ENCODE assay signal across 8 mouse cellular contexts in genomic region chr12:3806271-3806684, GRCm38 (mm10). TPM values are rescaled to one million over a fixed set of nuclear protein-coding genes. Genes with fewer than 3 reads are reported as not detected.
A peak's percentile ranks its signal among the peaks of the same experiment; 100 is the strongest.
DNase-seq lines count a peak whose midpoint lies in the region; ATAC-seq and TF ChIP-seq lines count a peak whose summit lies in the region.

No protein-coding gene starts in this region.

- H3K9ac ChIP-seq in liver, embryonic 12.5 days: peak overlapping the region; percentile 75

- peak overlapping the region; percentile 87 for H3K4me2 ChIP-seq in liver, embryonic 12.5 days
- H3K4me2 ChIP-seq in myocyte (ENCODE audit: low read depth): peak overlapping the region; percentile 77

- no peaks in the 10 kb centered on the region for H3K36me3 ChIP-seq in liver, embryonic 12.5 days
- no peaks in the 10 kb centered on the region for H3K36me3 ChIP-seq in myocyte (ENCODE audit: control insufficient read depth, insufficient read depth)

- WGBS in liver, embryonic 12.5 days (ENCODE audit: insufficient replicate concordance): under 1% methylated on average over 35 of the region's 41 CpGs

- H3K9me3 ChIP-seq in liver, embryonic 12.5 days (replicated peaks): no peaks in the 10 kb centered on the region

- peak; percentile 75 for DNase-seq in layer of hippocampus, adult 11-12 months (ENCODE audit: low spot score)
- DNase-seq in layer of hippocampus, adult 9-11 months: no peak
- peak; percentile 83 to 90 for DNase-seq in cerebellum, postnatal 14 days
- peak; percentile 84 for DNase-seq in gastrocnemius, postnatal 25 days
- peak; percentile 86 for DNase-seq in induced T-regulatory cell, adult 2 months (ENCODE audit: low read depth)
- DNase-seq in spleen, postnatal 4 days (ENCODE audit: low spot score in 2 of 2): peak; percentile 79 to 89

- no peak for TF ChIP-seq POLR2A in myocyte (IDR thresholded peaks at IDR 0.05; ENCODE audit: insufficient read length, low read depth)

- peaks cover 90% of the 10 kb centered on the region for H3K27me3 ChIP-seq in liver, embryonic 12.5 days (replicated peaks)
- H3K27me3 ChIP-seq in myocyte (ENCODE audit: control insufficient read depth, insufficient read depth, insufficient read length): peaks cover 14% of the 10 kb centered on the region

- peak overlapping the region; percentile 76 for H3K4me3 ChIP-seq in liver, embryonic 12.5 days
- peak overlapping the region; percentile 9 for H3K4me3 ChIP-seq in myocyte

- H3K4me1 ChIP-seq in liver, embryonic 12.5 days: peaks cover 49% of the 10 kb centered on the region

- peak overlapping the region; percentile 89 for H3ac ChIP-seq in myocyte (ENCODE audit: control insufficient read depth, insufficient read length)

- ATAC-seq in liver, embryonic 12.5 days: peak; percentile 66

- H3K27ac ChIP-seq in liver, embryonic 12.5 days: peak overlapping the region; percentile 75

- H3K79me2 ChIP-seq in myocyte (ENCODE audit: control insufficient read depth, insufficient read depth): peaks cover 3% of the 10 kb centered on the region

TF ChIP-seq in myocyte, 11 proteins besides CTCF, POLR2A, EP300 and RAD21:
- peak; percentile 79 for TF ChIP-seq REST (IDR thresholded peaks at IDR 0.05; ENCODE audit: insufficient read depth, insufficient read length)
- TF ChIP-seq TCF12 (IDR thresholded peaks at IDR 0.05; ENCODE audit: insufficient read depth, poor library complexity, severe bottlenecking): no peak
- TF ChIP-seq TCF3 (IDR thresholded peaks at IDR 0.05; ENCODE audit: insufficient read length, low read depth): no peak
- no peak for TF ChIP-seq POLR2AphosphoS2 (IDR thresholded peaks at IDR 0.05; ENCODE audit: insufficient read length, low read depth)
- TF ChIP-seq MYOG (IDR thresholded peaks at IDR 0.05; ENCODE audit: control insufficient read depth in 1 of 3, insufficient read depth in 1 of 3, insufficient read length in 2 of 3, low read depth in 2 of 3): peak in 2 of 3 experiments; percentile 59 to 61
- no peak for TF ChIP-seq SRF (IDR thresholded peaks at IDR 0.05; ENCODE audit: control insufficient read depth, insufficient read length, low read depth)
- no peak for TF ChIP-seq E2F4 (IDR thresholded peaks at IDR 0.05; ENCODE audit: insufficient read depth)
- TF ChIP-seq MYOD1 (IDR thresholded peaks at IDR 0.05; ENCODE audit: control insufficient read depth in 1 of 3, insufficient read length in 2 of 3, low read depth in 2 of 3): peak in 2 of 3 experiments; percentile 43 to 69

RNA-seq across cellular contexts. Expression of gene Dnmt3a, which starts 0.5 kb away (rescaled TPM):
- 100 to 1,000 TPM; 107 to 110 TPM for total RNA-seq in gastrocnemius, postnatal 25 days (2021)
- 57.9 and 58.7 TPM in 2 replicates for polyA plus RNA-seq in liver, embryonic 12.5 days (2016; fragmentation: Nextera tagmentation; extraction: Ambion mirVana)
- 4.6 TPM for polyA plus RNA-seq in myocyte (2012; fragmentation: generic; extraction: Trizol)

Comparison
In these comparisons a context has a peak if more than half of its experiments do, and no peak if none do; other contexts are left out.
1. RNA of gene Dnmt3a, which starts 0.5 kb away (polyA plus RNA-seq): 57.9 to 58.7 TPM in liver, embryonic 12.5 days; 4.6 TPM in myocyte (single experiment); every median in the first group is over 10 times any median in the second.